Mouse (Mus musculus) layer of hippocampus, postnatal 36 days (tissue): ENCODE results near the gene Fchsd2. TPM values are rescaled to one million over a fixed set of nuclear protein-coding genes. Genes with fewer than 3 reads are reported as not detected.

ENCODE experiments used
- DNase-seq, 2 experiments: peaks; one replicate each; pipeline ENCODE4 v3.0.0; 2022
- total RNA-seq, 2 experiments: library from RNA; stranded (reverse); gene quantifications; 2 replicates each; pipeline ENCODE4 v1.2.3; 2021

The Fchsd2 gene
- total RNA-seq, 2 experiments from 2014 or later, result 39.2 to 40.5 TPM

GRCm38 (mm10) chr7:101072123-101072740 is 20.4 kb upstream of the Fchsd2 start:
- DNase-seq, result no peak

DNA sequence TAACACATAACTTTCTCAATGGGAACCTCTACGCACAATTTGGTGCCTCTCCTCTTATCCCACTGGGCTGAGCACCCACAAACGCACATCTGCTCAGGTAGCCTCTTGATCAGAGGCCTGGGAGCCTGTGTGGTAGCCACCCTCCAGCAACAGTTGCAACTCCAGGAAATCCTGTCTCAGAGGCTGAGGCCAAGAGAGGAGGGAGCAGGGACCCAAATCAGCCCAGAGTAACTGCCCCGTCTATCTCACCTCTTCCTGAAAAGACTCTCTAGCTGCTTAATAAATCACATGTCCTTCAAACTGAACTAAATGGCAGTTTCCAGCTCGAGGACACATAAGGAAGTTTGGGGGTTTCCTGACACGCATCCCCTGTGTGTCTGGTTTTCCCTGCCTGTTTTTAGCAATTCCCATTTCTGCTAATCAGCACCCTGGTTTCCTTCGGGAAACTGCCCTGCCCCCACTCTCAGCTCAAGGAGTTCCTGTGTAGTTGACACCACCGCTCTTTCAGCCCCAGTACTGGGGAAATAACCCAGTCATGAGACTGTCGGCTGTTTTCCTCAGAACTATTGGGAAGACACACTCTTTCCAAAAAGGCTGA is 18.4 kb upstream of the Fchsd2 start:
- no peak for DNase-seq

DNA sequence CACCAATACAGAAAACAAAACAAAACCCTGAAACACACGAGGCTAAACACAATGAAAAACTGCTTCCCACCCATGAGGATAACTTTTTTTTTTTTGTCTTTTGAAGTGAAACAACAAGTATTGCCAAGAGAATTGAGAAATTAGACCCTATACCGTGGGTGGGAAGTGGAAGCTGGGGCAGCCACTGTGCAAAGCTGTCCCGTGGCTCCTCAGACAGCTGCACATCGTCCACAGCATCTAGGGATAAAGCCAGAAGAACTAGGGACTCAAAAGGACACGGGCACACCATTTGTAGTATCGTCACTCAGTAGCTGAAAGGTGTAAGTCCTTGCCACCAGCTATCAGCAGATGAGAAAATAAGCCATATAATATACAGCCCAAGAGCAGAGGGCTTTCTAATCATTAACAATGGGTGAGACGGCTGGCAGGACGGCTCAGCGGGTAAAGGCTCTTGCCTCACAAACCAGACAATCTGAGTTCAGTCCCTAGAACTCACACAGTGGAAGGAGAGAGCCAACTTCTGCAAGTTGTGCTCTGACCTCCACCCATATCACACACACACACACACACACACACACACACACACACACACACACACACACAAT is 9.0 kb upstream of the Fchsd2 start:
- DNase-seq, result no peak

DNA sequence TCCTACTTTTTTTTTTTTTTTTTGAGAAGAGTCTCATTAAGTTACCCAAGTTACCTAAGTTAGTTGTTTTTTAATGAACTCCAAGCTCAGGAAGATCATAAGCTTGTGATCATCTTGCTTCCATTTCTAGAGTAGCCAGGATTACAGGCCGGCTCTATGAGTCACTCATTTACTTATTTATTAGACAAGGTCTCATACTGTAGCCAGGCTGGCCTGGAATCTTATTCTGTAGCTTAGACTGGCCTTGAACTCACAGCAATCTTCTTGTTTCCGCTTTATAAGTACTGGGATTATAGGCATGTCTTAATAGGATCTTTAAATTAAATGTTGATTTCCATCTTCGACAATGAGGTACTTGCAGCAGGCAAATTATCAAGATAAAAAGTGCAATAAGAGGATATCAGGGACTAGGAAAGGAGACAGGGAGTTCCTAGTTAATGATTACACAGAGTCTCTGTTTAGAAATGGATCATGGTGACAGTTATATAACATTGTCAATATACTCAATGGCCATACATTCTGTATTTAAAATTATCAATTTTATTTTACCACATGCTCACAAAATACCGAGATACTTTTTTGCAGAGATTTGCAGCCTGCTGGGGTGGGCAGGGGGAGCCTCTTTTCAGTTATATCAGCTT is 7.7 kb upstream of the Fchsd2 start:
- DNase-seq, result no peak

GRCm38 (mm10) chr7:101085779-101086178 is 6.9 kb upstream of the Fchsd2 start:
- DNase-seq, result no peak

DNA sequence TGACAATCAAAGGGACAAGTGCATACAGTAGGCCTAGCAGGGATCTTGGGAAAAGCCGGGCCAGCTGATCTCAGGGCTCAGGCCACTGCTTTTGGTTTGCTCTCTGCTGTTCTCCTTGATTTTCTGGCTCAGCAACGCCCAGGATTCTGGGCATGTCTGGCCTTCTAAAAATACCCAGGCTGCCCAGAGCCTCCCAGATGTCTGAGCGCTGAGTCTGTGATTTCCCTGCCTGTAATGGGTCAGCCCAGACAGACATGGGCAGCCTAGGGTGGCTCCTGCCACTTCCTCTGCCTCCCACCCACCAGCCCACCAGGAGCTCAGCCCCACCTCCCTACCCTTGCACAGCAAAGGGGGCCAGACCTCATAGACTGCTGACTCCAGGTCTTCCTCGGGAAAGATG is 4.0 kb upstream of the Fchsd2 start:
- no peak for DNase-seq

DNA sequence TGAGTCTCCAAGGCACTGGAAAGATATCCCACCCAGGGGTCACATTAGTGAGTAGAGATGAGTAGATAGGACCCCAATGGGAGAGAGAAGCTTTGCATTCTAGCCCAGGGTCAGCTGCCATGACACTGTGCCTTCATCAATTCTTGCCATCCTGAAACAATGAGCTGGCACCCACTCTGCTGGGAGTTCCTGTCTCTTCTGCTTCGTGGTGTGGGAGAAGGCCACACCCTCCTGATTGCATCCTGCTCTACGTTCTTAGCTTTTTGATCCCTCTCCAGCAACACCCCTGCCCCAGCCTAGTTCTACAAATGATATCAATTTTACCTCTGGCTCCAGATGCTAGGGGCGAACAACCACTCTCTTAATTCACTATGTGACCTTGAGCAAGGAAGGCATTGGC is 3.4 kb upstream of the Fchsd2 start:
- no peak for DNase-seq

- DNase-seq, result no peak
Measured at GRCm38 (mm10) chr7:101093231-101093630, 568 bp downstream of the Fchsd2 start.

GRCm38 (mm10) chr7:101094746-101095145 is 2.1 kb downstream of the Fchsd2 start:
- no peak for DNase-seq

DNA sequence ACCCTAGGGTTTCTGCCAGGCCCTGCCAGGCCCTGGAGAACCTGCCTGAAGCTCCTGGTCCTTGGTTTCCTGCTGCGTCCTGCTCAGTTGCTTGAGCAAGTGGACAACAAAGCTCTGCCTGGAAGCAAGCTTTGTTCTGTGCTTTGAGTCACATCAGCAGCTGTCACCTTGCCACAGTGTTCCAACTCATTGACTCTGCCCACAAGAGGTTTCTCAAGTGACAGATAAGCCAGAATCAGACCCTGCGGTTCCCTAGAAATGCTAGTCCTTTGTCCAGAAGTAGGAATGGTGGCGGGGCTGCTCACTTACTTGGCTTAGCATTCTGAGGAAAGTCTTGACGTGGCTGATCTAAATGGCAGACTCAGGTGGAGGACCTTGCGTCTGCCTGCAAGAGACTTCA is 2.9 kb downstream of the Fchsd2 start:
- no peak for DNase-seq

- DNase-seq, result no peak
Measured at GRCm38 (mm10) chr7:101096576-101096975, 3.9 kb downstream of the Fchsd2 start.

DNA sequence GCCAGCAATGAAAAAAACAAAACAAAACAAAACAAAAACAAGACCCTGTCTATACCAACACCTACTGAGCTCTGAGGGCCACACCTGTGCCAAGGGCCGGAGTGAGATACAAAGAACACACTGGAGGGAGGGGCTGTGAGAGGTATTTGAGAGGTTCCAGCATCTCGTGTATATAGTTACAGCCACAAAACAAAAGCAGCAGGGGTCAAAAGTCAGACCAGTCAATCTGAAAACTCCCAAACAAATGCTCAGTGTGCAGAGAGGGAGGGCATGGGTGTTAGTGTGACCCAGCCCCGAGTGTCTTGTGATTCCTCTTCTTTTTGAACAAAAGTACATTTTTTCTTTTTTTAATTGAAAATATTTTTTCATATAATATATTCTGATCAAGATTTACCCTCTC is 4.4 kb downstream of the Fchsd2 start:
- DNase-seq, result no peak

GRCm38 (mm10) chr7:101099981-101100380 is 7.3 kb downstream of the Fchsd2 start:
- DNase-seq, result no peak

DNA sequence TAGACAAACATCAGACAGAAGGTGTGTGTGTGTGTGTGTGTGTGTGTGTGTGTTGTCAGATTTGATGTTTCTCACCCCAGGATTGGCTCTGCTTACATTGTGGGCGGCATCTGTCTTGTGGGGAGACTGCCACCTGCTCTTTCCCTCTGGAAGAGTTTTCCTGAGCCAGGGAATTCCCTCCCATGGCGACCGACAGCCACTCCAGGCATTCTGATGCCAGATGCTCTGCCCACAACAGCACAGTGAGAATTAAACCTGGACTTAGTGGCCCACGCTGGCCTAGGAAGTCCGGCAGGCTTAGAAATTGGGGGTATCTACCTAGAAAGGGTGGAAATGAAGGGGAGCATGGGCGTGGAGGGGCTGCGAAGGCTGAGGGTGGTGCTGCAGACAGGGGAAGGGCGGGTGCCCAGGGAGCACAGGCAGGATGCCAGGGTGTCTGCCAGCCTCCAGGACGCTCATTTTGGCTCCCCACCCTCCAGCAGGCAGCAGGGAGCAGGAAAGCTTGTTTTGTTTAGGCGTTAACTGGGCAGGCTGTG is 8.6 kb downstream of the Fchsd2 start:
- DNase-seq, result peak; percentile 74 to 75

DNA sequence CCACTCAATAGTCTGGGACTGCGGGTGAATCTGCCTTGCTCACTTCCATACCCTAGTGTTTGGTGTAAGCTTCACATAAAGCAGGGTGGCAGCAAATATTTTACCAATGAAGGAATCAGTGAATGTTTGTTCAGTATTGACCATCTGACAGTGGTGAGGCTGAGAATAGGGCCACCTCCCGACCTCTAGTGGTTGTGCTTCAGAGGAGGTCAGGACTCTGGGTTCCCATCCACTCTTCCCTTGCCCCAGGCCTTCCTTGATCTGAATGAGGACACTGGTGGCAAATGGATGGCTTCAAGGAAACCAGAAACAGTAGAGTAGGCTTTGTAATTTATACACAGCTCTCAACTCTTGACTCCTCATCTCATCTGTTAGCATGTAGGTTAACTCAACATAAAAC is 14.0 kb downstream of the Fchsd2 start:
- no peak for DNase-seq

- peak in 1 of 2 experiments; percentile 7 for DNase-seq
Measured at GRCm38 (mm10) chr7:101107073-101107810, 14.6 kb downstream of the Fchsd2 start.

DNA sequence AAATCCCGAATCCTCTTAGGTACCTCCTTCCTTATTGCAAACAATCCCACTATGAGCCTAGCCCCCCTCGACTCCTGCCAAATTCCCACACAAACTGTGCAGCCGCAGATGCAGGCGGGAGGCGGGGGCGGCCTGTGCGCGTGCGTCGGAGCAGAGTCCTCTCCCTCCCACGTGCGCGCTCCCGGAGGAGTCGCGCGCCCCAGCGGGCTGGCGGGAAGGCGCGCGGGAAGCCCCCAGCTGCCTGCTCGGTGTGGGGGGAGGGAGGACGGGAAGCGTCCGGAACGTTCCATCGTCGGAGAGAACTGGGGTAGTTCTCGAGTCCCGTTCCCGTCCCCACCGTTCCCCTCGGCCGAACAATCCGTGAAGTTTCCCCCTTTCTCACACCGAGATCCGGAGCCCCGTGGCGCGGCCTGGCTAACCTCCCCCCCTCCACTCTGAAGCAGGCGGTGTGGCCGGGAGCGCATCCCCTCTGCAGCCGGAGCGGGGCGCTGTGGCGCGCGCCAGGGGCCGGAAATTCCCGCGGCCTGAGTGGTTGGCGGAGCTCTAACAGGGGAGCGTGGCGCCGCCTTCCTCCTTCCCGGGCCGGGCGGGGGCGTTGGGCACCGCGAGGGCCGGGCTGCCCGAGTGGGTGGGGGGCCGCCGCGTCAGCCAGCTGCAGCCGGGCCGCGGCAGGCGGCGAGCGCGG is 15.4 kb downstream of the Fchsd2 start:
- peak; percentile 99 for DNase-seq

DNA sequence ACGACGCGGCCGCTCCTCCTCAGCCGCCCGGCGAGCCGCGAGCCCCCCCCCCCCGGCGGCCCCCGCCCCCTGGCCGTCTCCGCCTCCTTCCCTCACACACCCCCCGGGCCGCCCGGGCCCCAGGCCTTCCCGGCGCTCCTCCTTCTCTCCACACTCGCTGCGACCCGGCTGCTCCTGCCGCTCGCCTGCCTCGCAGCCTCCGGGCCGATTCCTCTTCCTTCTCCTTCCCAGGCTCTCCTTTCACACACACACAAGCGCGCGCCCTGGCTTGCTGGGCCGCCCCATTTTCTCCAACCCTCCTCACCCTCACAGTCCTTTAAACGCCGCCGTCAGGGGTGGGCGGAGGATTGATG is 16.0 kb downstream of the Fchsd2 start:
- DNase-seq, result no peak

DNA sequence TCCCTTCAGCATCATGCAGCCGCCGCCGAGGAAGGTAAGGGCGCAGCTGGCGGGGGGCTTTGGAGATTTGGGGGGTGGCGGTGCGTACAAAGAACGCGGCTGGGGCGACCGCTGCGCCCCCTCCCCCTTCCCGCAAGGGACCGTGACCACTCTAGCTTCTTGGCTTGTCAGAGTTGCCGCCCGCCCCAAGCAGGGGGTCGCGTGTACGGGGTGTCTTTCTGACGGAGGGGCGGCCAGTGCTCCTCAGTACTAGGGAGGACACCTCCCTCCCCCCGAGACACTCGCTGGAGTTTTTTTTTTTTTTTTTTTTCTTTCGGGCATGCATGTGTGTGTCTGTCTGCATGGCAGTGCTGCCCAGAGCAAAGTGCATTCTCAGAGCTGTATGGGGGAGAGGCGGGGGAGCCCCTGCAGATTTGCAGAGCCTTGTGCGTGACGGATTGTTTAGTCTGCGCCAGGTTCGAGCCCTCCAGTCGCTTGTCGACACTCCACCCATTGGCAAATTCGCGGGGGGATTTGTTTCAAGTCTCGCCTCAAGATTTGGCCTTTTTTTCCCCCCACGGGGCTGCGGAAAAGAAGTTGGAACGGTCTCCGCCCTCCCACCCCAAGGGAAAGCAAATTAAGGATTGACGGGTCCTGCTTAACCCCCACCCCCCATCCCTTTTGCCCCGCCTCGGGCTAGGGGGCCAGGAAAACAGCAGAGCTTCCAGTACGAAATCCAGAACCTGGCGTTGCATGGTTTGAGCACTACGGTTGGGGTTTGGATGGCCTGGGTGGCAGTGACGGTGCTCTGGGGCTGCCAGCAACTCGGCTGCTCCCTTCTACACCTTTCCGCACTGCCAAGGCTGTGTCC is 16.6 kb downstream of the Fchsd2 start:
- DNase-seq, result no peak

GRCm38 (mm10) chr7:101109856-101110350 is 17.2 kb downstream of the Fchsd2 start:
- DNase-seq, result peak in 1 of 2 experiments; percentile 10

- DNase-seq, result no peak
Measured at GRCm38 (mm10) chr7:101113410-101113809, 20.7 kb downstream of the Fchsd2 start.
